Mouse (Mus musculus) thymus, postnatal 0 days (tissue): ENCODE results near the gene Atp5mpl. TPM values are rescaled to one million over a fixed set of nuclear protein-coding genes. Genes with fewer than 3 reads are reported as not detected.

Experiments used
- DNase-seq: peaks from one replicate; pipeline ENCODE4 v3.0.0-alpha.2; 2015; ENCODE audit warnings: low spot score
- polyA plus RNA-seq: library from polyadenylated mRNA; unstranded; fragments of >200 nt; fragmentation: Nextera tagmentation; extraction: Ambion mirVana; gene quantifications from 2 replicates; pipeline ENCODE4 v1.2.1, GENCODE M21; 2015

The Atp5mpl gene
- polyA plus RNA-seq, 1 experiment from 2014 or later = 879 TPM

DNA sequence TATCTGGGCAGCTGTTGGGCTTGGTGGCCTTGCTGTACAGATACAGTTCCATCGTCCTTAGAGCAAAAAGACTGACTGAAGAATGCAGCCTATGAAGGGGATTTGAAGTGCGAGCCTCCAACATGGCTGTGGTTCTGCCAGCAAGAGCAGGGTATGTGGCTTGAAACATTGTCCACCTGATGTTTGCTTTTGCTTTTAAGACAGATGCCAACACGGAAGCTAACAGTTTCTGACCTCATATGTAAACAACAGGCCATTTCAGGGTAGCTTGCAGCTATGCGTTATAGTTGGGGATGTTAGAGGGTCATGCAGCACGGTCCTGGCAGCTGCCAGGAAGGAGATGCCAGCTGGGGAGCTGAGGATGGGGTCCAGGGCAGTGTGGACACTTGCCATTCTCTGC, 16.3 kb downstream of the Atp5mpl start:
- DNase-seq = no peak

DNA sequence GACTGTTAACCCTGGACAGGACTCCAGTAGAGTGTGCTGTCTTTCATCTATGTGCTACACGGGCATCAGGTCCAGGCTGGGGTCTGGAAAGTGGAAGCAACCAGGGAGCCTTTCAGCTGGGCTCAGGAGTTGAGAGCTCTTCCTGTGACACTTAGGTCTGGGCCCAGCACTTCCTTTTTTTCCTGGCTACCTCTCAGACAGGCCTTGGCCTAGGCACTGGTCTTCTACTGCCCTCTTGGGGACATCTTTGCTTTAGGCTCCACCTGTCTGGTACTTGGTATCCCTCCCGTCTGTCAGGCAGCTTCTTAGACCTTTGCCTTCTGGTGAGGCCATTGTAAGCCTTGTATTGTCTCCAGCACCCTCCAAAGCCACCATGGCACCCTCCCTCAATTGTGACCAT, 20.1 kb downstream of the Atp5mpl start:
- DNase-seq = peak; percentile 53

DNA sequence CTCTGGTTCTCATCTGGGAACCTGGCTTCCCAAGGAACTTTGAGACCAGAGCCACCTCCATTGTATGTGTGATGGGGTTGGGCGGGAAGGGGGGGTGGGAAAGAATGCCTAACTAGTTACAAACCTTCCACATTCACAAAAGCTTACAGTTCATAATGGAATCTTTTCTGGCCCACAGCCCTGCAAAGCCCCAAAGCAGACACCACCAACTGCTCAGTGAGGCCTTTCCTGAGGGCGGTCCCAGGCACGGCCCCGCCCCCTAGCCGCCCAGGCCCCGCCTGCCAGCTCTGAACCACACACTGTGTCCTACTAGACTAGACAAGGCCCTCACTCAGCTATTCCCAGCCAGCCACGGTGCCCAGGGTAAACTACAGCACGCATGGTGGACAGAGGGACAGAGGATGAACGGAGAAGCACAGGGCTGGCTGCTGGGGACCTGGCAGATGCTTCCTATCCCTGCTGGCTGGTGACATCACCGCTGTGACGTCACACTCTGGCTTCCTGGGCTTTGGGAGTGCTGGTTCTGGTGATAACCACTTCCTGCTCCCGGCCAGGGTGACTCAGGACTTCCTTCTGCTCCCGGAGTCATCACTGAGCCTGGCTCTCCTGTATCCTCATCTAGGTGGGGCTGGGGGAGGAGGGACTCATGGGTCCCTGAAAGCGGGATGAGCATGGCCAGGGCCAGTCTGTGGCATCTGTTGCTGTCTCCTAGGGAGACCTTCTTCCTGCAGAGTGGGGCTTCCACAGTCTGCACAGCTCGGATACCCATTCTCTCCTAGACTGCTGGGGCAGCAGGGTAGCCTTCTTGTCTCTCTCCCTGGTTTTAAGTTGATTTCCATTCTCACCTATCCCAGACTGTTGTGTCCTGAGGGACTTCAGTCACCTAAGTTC, 20.8 kb downstream of the Atp5mpl start:
- peak; percentile 3 for DNase-seq

DNA sequence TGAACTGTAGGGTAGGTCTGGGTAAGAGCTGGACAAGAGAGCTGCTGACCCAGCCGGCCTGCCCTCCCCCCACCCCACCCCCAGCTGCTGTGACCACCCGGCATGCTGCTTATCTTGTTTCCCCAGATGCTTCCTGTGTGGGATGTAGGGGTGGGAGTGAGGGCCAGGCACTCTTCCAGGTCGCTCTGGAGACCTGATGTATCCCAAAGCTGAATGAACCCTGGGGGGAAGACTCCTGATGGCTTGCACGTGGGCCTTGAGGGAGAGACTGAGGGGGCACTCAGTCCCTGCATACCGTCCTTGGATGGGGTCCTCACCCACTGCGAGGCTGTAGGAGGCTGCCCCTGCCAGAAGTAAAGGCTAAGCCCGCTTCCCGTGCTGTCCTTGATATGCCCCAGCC, 21.7 kb downstream of the Atp5mpl start:
- no peak for DNase-seq

DNA sequence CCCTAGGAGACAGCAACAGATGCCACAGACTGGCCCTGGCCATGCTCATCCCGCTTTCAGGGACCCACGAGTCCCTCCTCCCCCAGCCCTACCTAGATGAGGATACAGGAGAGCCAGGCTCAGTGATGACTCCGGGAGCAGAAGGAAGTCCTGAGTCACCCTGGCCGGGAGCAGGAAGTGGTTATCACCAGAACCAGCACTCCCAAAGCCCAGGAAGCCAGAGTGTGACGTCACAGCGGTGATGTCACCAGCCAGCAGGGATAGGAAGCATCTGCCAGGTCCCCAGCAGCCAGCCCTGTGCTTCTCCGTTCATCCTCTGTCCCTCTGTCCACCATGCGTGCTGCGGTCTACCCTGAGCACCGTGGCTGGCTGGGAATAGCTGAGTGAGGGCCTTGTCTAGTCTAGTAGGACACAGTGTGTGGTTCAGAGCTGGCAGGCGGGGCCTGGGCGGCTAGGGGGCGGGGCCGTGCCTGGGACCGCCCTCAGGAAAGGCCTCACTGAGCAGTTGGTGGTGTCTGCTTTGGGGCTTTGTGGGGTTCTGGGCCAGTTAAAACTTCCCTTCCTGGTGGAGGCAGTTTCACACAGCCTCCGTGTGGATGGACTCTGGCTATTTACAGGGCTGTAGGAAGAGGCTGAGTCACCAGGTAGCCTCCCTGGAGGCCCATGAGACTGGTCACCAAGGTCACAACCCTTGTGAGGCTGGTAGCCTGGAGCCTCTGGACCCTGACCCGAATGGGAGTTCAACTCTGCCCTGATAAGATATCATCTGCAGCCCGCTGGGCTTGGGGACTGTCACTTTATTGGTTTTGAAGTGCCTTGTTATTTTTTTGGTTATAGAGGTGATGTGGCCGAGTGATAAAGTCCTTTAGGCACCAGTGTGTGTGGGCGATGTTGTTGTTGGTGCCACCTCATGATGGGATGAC, 22.5 kb downstream of the Atp5mpl start:
- peak; percentile 45 for DNase-seq

DNA sequence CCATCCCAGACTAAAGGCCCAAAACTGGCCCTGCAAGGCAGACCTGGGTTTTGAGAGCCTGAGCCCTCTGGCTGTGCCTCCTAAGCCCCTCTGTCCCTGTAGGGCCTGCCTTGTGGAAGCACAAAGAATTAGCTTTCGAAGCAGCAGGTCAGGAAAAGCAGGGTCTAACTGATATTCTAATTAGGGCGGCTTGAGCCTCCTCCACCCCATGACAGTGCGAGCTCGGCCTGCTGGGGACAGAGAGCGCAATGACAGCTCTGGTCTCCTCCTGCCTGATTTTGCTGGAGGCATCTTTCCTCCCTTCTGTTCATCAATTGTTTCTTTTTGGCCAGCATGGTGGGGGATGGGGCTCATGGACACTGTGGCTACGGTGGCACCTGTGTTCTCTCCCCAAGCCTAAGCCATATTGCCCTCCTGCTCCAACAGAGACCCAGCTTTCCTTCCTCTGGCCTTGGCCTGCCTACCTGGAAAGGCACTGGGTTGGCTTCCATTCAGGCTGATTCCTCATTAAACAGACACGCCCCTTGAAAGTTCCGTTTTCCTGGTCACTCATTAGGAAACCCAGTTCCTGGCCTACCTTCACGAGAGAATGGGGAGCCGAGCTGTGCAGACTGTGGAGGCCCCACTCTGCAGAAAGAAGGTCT, 23.2 kb downstream of the Atp5mpl start:
- peak; percentile 3 for DNase-seq

DNA sequence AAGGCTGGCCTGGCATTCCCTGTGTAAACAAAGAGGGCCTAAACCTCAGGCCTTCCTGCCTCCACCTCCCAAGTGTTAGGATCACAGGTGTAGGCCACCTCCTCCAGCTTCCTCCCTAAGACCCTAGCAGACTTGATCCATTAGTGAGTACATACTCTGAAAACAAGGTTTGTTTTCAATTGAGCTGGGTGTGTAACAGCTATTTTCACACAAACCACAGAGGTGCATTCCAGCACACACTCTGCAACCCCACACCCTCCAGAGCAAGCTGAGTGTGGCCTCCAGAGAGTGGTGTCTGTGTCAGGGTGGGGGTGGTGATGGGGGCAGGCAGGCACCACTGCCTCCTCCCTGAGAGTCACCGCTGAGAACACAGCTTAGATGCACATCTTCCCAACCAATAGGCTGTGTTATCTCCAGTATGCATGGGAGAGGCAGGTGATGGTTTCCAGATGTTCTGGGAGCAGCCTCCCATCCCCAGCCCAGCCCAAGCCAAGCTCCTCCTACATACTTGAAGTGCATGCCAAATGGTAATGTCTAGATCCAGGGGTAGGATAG, 28.1 kb downstream of the Atp5mpl start:
- no peak for DNase-seq

DNA sequence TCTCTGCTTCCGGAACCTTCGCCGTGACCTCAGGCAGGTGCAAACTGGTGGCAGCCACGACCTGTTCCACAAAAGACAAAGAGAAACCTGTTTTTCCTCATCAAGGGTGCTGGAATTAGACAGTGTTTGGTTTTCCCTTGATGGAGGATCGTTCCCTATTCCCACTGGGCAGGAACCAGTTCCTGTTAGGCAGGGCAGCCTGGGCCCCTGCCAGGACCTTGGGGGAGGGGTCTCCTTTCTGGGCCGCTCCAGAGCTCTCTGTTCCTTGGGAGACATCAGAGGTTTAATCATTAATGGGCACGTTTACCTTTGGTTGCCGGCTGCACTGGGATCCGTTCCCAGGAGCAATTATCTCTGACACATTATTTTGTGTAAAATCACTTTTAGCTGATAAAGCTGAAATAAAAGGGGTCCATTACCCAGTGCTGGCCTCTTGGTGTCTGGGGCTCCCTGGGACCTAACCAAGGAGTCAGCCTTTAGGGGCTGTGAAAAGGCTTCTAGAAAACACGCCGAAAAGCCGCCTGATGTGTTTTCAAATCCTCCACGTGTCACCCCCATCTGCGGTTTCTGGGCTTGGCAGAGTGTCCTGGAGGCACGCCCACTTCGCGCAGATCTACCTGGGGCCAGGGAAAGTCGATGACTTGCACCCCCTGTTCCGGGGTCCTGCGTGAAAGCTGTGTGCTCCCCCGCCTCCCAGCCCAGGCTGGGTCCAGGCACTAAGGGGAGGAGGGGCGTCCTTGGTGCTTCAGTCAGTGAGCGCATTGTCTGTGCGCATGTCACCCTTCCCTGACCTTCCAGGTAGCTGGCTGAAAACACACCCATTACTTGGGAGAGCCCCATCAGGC, 29.8 kb downstream of the Atp5mpl start:
- DNase-seq = no peak

DNA sequence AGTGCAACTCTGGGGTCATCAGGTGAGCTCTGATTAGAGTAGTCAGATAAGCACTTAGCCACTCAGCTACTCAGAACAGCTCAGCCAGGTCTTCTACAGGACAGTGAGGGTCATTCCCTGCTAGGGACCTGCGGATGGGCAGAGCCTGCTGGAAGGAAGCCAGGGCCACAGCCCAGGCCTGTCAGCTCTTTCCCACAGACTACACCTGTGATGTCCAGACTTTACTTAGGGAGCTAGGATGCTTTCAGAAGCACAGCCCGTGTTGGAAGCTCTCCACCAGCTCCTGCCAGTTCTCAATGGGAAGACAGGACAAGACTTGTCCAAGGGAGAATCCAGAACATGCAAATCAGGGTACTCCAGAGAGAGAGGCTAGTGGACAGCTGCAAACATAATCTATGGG, 32.8 kb downstream of the Atp5mpl start:
- no peak for DNase-seq

DNA sequence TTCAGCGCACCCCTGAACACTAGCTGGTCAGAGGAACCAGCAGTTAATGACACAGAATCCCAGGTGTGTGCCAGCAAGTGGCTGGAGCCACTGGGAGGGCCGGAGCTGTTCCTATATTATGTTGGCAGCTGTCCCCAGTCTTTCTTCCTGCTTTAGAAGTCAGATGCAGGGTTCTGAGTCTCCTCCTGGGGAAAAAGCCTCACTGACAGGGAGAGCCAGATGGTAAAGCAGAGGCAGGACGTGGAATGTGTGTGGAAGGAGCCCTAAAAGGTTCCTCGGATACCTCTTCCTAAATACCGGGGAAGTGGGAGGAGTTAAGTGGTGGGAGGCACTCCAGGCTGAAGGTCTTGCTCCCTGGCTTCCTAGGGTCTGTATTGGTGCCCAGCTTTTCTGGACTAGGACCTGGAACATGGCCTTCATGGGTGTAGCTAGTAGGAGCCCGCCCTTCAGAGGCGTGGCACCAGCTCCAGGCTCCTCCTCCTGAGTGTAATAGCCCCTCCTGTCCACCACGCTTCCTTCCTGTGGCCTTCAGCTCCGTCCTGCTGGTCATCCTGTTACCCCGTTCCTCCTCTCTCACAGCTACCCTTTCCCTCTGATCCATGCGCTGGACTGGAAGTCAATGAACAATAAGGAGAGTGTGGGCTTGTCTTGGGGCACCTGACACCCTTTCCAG, 33.6 kb downstream of the Atp5mpl start:
- DNase-seq = no peak

DNA sequence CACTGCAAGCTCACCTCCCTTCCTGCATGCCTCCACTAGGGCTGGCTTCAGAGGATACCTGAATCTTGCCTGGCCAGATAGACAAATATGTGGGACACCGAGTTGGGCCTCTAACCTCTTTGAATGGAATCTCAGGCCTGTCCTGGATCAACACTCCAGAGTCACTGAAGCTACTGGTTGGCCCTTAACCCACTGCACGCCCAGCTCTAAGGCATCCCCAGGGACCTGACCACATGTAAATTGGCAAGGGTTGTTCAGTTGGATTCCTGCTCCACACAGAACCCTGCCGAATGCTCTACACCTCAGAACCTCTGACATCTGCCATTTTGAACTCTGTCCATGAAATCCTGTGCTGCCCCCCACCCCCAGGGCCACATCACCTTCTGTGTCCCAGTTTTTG, 34.3 kb downstream of the Atp5mpl start:
- DNase-seq = no peak

DNA sequence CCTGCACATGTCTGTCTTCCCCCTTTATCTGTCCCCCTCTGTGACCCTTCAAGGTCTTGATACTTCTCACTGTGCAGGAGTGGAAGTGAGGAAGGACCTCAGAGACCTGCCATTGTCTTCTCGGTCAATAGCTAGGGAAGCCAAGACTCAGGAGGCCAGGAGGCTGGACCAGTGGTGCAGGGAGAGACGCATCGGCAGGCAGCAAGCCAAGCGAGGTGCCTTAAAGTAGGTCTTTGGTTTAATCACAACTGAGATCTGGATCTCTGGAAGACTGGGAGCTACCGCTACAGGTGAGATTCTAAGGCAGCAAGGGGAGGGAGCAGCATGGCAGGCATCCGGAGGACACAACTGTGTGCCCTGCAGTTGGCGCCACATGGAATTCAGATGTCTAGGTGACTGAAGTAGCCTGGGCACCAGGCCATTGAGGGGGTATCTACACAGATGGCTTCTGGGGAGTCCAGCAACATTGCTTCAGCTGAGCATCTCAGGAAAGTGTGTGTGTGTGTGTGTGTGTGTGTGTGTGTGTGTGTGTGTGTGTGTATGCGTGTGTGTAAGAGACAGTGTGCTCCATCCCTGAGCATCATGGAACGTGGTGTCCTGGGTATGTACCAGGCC, 35.3 kb downstream of the Atp5mpl start:
- no peak for DNase-seq

DNA sequence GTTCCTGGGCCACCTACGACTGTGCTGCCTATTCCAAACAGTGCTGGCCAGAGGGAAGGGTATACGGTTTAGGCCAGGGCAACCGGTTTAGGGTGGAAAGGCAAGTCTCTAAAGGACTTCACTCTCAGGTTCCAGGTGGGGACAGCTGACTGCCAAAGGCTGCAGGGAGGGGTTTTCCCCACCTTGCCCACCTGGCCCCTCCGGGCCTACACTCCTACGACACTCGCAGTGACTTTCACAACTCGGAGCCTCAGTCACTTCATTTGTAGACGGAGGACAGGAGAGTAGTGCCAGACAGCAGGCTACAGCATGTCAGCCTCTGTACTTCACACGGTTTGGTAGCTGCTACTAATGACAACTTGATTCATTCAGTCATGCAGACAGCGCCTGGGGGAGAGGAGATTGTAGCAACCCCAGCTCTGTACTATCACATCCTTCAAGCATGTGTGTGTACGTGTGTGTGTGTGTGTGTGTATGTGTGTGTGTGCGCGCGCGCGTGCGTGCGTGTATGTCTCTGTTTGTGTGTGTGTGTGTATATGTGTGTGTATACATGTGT, 38.3 kb downstream of the Atp5mpl start:
- DNase-seq = no peak

DNA sequence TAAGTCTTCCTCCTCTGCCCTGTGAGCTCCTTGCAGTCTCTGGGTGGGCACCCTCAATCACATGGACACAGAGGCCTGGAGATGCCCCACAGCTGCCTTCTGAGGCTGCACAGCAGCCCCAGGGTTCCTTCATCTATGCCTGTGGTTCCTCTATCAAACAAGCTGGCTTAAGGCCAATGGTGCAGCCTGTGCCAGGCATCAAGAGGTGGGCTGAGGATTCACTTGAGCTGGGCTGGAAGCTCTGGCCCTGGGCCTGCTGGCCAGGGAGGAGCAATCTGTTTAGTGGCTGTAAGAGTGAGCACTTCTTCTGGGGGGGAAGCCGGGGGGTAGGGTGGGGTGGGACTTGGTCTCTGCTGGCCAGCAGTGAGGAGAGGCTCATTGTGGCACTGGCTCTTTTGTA, 39.4 kb downstream of the Atp5mpl start:
- DNase-seq = no peak

DNA sequence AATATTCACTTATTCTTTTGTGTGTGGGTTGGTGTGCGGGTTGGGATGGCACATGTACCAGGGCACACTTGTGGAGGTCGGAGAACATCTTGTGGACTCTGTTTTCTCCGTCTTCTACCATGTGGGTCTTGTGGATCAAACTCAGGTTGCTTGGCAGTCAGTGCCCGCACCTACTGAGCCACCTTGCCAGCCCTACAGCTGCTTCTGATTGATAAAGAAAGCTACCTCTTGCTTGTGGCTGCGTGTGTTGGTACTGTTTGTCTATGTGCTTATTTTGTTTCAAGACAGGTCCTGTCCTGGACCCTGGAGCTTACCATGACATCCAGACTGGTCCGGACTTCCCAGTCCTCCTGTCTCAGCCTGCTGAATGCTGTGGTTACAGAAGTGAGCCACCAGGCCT, 43.7 kb downstream of the Atp5mpl start:
- no peak for DNase-seq

DNA sequence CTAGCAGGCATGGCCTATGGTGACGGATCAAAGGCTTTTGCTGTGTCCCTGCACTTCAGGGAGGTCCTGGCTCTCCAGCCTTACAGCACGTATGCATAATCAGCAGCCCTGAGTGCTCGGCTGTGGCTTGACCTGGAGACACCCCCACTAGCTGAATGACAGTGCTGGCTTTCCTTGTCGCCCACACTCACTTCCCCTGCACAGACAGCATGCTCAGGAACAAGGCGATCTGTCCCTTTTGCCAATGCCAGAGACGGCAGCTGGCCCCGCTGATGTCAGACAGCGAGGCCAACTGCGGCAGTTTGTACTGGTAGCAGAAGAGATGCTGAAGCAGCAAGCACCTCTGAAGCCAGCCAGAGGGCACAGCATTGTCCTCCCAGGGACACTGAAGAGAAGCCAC, 46.7 kb downstream of the Atp5mpl start:
- no peak for DNase-seq

DNA sequence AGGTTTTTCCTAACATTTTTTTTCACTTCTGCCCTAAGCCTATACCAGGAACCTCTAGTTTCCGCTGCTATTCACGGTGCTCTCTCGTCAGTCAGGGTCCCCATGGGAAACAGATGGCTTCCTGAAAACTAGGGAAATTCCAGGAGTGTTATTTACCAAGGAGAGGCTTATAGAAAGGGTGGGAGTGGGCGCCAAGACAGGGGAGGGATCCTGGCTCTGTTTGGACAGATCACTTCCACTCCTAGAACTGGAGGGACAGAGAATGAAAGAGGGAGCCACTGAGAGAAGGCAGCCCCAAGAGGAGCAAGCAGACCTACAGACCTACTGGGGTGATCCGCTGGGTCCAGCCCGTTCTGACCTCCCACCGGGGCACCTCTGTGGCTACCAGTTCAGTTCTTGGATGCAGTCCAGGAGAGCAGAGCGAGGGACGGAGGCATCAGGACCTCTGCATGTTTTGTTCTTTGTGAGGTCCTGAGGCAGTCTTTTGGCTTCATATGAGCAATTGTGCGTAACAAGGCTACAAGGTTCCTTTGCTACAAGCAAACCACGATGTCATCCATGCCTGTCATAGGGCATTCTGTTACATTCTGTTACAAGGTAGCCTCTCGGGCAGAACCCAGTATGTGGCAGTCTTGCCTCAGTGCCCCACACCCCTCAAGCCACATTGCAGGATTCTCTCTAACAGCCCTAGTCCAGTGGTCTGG, 50.1 kb downstream of the Atp5mpl start:
- no peak for DNase-seq

DNA sequence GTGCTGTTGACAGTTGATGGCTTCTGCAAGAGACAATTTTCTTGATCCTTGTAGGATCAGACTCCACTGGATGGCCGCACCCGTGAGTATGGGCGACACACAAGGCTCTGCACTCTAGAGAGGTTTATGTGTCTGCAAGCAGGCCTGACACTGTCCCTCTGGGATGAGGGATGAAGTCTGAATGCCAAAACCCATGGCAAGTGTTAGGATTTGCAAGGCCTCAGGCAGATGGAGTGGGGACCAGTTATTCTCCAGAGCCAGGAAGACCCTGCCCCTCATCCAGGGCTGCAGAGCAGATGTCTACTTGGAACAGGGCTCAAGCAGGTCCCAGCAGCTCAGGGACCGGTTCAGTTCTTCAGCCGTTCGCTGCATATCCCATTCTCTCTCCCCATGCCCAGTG, 51.0 kb downstream of the Atp5mpl start:
- DNase-seq = no peak

DNA sequence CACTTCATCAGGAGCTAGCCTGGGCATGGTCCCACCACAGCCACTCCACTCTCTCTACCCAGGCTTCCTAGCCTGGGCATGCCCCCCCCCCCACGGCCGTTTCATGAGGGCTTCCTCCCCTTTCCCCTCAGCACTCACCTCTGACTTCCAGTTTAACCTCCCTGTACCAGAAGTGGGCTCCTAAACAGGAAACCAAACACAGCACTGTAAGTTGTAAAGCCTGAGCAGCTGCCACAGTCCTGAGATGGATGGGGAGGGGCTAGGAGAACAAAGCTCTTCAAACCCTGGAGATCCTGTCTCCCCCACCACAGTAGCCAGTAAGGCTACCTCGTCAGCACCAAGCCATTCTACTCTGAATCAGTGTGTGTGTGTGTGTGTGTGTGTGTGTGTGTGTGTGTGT, 52.7 kb downstream of the Atp5mpl start:
- DNase-seq = peak; percentile 84
